Comparison of ENCODE assay signal across 8 mouse cellular contexts in the genomic region with DNA sequence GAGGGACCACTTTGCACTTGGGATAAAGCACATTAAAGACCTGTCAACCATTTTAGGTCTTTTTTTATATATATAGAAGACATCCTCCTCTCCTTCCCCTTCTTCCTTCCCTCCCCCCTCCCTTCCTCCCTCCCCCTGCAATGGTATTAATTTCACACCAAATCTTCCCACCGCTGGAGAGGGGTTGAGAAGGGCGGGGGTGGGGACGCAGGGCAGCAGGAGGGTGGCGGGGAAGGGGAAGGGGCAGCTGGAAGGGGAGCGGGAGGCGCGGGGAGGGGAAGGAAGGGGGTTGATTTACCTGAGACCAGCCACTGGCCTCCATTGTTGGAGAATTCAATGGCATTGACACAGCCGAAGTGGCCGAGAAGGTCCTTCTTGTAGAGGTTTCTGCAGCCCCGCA. TPM values are rescaled to one million over a fixed set of nuclear protein-coding genes. Genes with fewer than 3 reads are reported as not detected.
DNase-seq lines count a peak whose midpoint lies in the region; ATAC-seq and TF ChIP-seq lines count a peak whose summit lies in the region.

No protein-coding gene starts in this region.

- peak overlapping the region; percentile 73 for H3K4me2 ChIP-seq in midbrain, embryonic 12.5 days (replicated peaks)

- peak overlapping the region; percentile 96 for H3K4me3 ChIP-seq in left cerebral cortex, adult 2 months
- peak overlapping the region; percentile 72 for H3K4me3 ChIP-seq in midbrain, embryonic 12.5 days

- H3K27me3 ChIP-seq in Patski: no peaks in the 10 kb centered on the region
- no peaks in the 10 kb centered on the region for H3K27me3 ChIP-seq in midbrain, embryonic 12.5 days

- H3K4me1 ChIP-seq in midbrain, embryonic 12.5 days: peaks cover 16% of the 10 kb centered on the region

- H3K36me3 ChIP-seq in midbrain, embryonic 12.5 days: no peaks in the 10 kb centered on the region

- no peak for TF ChIP-seq CTCF in left cerebral cortex, adult 2 months (IDR thresholded peaks at IDR 0.05)
- TF ChIP-seq CTCF in Patski (IDR thresholded peaks at IDR 0.05): no peak

- H3K27ac ChIP-seq in left cerebral cortex, adult 2 months: peak overlapping the region; percentile 96
- H3K27ac ChIP-seq in midbrain, embryonic 12.5 days (replicated peaks): peak overlapping the region; percentile 99

- in situ Hi-C loops in Patski (cut with MboI; ENCODE audit: low pct_unique_long_range_greater_than_20kb): no loop called here

- POLR2A ChIA-PET in Patski (lab: Charles Lee): interaction anchor here (1.9 kb wide), 1 partner anchor 9 kb away, joined by 5 read pairs; no protein-coding TSS in a partner anchor

- no peaks in the 10 kb centered on the region for H3K9me3 ChIP-seq in midbrain, embryonic 12.5 days

- 0% methylated on average over 7 of the region's 10 CpGs for WGBS in midbrain, embryonic 12.5 days

- peak; percentile 23 for ATAC-seq in Patski
- ATAC-seq in midbrain, embryonic 12.5 days (ENCODE audit: low FRiP score, low read depth): 0 out of 2 replicates have a peak, but pooled peaks have one; percentile 1

- intact Hi-C loops in left cerebral cortex, adult 2 months (cut with DNase I): loop anchor here (1.0 kb wide), 1 partner anchor 27 kb away; a partner anchor contains a TSS

- no peak for DNase-seq in left cerebral cortex, adult 2 months (ENCODE audit: extremely low spot score in 1 of 2, low spot score in 2 of 2)
- no peak for DNase-seq in left cerebral cortex, adult 9 months (ENCODE audit: low spot score in 2 of 2)
- DNase-seq in Patski (ENCODE audit: low read depth, low spot score): no peak
- DNase-seq in forelimb bud, embryonic 11.5 days (ENCODE audit: low read depth, low spot score): peak; percentile 33
- DNase-seq in natural killer cell, adult 2 months (ENCODE audit: low spot score in 2 of 2): no peak
- DNase-seq in frontal cortex, postnatal 10 days (ENCODE audit: low spot score in 2 of 2): no peak
- no peak for DNase-seq in frontal cortex, postnatal 25 days (ENCODE audit: low spot score in 2 of 2)

- peak overlapping the region; percentile 93 for H3K9ac ChIP-seq in midbrain, embryonic 12.5 days (replicated peaks)

- CTCF ChIA-PET in Patski (lab: Charles Lee): no interaction called here

RNA-seq across cellular contexts. Expression of a gene that starts 0.5 kb away (rescaled TPM):
- total RNA-seq in left cerebral cortex, adult 2 months (2021): 10 to 100 TPM; 75.9 to 80.7 TPM
- polyA plus RNA-seq in Patski (2021): 33.2 TPM
- polyA plus RNA-seq in midbrain, embryonic 12.5 days (2016; fragmentation: Nextera tagmentation; extraction: Ambion mirVana): 26.1 and 27.5 TPM in 2 replicates

RNA-seq across cellular contexts. Expression of a gene that starts 27.0 kb away (rescaled TPM):
- 100 to 1,000 TPM; 138 to 142 TPM for total RNA-seq in left cerebral cortex, adult 2 months (2021)
- 17.1 TPM for polyA plus RNA-seq in Patski (2021)
- polyA plus RNA-seq in midbrain, embryonic 12.5 days (2016; fragmentation: Nextera tagmentation; extraction: Ambion mirVana): 53.7 TPM in 2 replicates
